Mouse (Mus musculus) cerebellum, adult 8-10 months (tissue): Measurements from ENCODE around the gene Arf1.
A peak's percentile ranks its signal among the peaks of the same experiment; 100 is the strongest.
"Not testable (repeated sequence)": the region's sequence is repeated elsewhere in the genome, so short reads cannot be mapped to it uniquely, and the experiment has no call there.

Source experiments
- DNase-seq: peaks from one replicate; pipeline ENCODE4 v3.0.0; 2022

The Arf1 gene

DNA sequence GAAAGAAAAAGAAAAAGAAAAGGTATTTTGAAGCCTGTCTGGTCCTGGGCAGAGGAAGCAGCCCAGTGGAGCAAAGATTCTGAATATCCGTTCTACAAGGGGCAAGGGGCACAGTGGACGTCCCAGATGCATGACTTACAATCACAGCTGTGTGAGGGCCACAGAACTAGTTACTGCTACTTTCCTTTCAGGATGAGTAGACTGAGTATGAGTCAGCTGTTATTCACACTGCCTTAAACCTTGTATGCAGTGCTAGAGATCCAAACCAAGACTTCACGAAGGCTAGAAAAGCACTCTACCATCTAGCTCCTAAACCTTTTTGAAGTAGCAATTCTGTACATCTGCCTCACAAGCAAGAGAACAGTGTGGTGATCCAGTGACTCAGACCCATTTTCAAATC is 1.8 kb downstream of the Arf1 start:
- no peak for DNase-seq

DNA sequence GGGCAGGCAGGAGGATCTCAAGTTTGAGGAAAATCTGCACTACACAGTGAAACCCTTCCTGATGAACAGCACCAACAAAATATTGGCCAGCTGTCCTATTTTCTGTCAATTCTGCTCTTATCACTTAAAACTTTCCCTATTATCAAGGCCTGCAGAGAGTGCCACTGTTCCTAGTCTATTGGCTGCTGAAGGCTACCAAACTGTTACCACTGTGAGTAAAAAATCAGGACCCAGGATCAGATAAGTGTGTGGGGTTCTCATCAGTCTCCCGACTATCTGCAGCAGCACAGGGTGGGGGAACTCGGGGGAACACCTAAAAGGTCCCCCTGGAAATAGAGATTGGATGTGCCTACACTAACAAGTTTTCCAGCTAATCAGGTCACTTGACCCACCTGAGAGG is 2.9 kb downstream of the Arf1 start:
- no peak for DNase-seq

DNA sequence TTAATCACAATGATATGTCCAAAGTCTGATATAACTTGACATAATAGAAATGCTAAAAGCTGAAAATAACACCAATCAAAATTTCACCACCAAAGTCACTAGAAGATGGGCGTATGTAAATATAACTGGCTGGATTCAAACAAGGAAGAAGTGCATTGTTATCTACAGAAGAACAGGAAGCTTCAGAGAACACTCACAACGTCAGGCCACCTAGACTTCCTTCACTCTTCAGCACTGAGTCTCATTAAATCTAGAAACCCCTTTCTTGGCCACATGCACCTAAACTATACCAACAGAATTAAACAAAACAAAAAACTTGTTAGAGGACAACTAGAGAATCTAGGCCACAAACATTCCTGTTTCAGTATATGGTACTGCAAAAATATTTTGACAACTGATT is 3.6 kb downstream of the Arf1 start:
- DNase-seq: no peak

DNA sequence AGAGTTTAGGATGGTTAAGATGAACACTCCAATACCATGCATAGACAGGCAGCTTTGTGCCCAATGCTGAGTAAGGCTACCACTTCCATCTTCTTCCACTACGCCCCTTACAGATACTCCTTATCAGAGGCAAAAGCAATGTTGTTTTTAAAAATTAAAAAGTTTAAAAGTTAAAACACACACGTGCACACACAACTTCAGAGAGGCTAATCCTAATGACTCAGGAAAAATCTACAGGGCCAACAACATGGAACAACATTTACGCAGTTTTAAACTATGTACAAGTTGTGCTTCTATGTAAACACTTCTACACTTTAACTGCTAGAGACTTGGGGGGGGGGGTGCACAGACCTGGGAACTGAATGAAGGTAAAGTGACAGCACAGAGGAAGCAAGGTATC is 4.0 kb downstream of the Arf1 start:
- DNase-seq: no peak

DNA sequence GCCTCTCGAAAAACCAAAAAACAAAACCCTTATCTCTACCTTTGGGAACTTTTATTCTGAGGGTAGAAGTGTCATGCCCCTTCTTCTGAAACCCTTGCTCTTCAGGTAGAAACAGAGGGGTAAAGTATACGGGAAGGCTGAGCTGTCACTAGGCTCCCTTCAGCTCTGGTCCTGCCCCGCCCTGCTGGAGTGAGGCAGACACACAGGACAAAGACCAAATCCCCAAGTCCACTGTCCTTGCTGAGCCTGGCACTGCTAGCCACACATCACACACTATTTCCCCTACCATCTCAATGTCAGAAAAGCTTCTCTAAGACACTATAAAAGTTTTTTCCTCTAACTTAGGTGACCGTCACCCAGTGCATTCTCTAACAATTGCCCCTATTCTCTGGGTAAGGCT is 5.8 kb downstream of the Arf1 start:
- DNase-seq: no peak

DNA sequence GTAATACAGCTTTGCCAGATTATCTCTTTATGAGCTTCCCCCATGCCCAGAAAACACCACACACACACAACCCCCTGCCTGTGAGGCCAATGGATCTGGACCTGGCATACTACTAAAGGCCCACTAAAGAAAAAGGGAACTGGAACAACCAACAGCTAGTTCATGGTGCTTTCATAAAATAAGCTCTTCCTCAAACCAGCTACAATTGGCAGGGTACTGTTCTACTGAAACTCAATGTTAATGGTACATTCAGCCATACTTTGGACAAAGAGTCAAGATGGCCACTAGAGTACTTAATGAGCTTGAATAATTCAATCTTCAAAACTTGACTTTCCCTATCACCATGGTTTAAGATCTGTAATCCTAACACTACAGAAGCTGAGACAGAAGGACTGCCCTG is 6.5 kb downstream of the Arf1 start:
- no peak for DNase-seq

DNA sequence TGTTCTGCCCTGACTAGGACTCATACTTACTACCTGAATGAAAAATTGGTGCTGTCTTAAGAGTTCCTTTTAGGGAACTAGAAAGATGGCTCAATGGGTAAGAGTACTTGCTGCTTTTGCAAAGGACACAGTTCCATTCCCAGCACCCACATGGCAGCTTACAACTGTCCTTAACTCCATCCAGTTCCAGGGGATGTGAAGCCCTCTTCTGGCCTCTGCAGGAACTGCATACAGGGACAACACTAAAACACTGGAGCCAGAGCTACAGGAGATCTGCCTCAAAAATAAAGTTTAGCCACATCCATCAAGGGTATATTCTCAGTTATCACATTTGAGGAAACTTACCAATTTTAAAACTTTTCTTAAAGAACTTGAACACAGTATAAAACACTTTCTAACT is 9.0 kb downstream of the Arf1 start:
- DNase-seq: no peak

DNA sequence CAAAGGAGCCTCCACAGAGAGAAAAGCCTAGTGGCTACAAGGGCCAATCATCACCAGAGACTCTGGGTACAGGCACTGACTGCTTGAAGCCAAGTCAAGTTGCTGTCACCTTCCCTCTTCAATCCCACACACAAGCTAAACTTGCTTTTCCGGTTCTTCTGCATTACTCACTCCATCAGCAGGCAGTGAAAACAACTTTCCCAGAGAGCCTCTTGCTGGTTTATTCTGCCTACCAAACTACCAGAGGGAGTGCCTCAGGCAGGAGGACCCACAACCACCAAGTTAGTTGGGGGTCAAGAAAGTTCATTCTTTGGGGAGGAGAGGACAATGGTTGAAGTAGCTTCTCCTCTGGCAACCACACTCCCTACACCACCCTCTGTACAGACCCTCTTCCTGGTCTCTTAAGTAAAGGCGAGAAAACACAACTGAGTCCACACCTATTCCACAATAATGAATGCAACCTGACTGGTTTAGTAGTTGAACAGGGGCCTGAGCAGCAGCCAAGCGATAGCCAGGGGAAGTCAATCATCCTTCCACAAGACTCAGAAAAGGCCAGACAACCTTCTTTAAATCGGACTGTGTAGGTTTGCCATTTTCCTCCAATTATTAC is 9.6 kb downstream of the Arf1 start:
- DNase-seq: no peak

DNA sequence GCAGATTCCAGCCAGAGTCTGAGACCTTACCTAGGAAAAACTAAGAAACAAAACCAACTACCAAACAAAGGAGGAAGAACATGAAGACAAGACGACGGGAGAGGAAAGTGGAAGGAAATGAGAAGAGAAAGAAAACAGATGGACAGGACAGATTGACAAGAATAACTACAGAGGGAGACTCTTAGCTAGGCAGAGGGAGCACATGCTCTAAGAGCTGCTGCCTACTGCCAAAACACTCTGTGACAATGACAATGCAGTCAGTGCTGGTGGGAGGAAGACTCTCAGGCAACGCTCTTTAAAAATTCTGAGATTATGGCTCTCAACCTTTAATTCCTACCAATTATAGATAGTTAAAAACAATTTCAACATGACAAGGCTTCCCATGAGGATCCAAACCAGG is 11.1 kb downstream of the Arf1 start:
- no peak for DNase-seq

DNA sequence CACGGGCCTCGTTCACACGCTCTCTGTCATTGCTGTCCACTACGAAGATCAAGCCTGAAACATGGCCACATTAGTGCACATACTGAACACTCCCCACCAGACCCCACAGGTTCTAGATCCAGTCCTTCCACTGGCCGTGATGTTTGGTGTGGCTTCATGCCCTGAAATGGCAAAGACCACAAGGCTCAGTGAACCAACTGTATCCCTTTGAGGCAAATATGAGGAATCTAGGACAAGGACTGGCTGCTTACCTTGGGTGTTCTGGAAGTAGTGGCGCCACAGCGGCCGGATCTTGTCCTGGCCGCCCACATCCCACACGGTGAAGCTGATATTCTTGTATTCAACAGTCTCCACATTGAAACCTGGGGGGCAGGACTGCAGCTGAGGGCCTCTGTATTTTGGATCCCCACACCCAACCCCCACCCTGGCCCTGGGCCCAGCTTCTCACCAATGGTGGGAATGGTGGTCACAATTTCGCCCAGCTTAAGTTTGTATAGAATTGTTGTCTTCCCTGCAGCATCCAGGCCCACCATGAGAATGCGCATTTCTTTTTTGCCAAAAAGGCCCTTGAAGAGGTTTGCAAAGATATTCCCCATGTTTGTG is 15.1 kb downstream of the Arf1 start:
- DNase-seq: no peak

DNA sequence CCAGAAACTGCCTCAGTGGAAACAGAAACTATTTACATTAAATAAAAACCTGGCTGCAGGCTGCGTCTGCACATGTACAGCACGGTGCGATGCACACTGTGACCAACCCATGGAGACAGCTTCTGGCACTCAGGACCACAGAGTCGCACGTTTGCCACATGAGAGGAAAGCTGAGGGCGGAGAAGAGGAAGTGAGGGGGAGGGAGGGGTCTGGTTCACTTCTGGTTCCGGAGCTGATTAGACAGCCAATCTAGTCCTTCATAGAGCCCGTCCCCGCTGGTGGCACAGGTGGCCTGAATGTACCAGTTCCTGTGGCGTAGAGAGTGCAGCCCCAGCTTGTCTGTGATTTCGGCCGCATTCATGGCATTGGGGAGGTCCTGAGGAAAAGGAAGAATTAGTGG is 15.8 kb downstream of the Arf1 start:
- DNase-seq: not testable (repeated sequence)

DNA sequence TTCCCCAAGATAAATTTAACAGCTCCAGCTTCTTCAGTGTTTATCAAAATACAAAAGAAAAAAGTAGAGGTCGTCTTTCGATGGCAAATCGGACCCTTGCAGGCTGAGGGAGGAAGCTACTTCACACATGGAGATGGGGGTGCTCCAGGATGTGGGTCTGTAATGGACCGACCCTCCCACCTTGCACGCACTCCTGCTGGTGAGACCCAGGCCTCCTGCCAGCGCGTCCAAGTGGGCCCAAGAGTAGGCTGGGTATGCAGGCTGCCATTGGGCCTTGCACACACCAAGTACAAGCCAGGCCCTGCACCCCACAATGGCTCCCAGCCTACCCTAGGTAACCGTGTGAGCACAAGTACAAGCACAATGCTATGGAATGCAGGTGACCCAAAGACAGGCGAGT is 16.5 kb downstream of the Arf1 start:
- not testable (repeated sequence) for DNase-seq

DNA sequence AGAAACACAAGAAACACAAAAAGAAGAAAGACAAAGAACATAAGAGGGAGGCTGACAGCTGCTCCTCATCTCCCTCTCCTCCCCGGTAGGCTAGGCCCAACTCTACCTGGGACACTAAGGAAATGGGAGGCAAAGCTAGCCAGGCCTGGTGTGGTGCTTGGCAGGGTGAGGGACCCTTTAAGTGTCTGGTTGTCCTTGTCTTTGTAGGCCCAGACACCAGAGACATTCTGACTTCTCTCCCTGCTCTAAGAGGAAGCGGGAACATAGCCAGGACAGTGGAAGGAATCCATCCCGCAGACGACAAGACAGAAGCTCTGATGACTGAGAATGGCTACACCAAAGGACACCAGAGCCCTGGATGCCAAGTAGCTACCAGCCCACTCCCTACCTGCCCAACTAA is 18.1 kb downstream of the Arf1 start:
- no peak for DNase-seq

DNA sequence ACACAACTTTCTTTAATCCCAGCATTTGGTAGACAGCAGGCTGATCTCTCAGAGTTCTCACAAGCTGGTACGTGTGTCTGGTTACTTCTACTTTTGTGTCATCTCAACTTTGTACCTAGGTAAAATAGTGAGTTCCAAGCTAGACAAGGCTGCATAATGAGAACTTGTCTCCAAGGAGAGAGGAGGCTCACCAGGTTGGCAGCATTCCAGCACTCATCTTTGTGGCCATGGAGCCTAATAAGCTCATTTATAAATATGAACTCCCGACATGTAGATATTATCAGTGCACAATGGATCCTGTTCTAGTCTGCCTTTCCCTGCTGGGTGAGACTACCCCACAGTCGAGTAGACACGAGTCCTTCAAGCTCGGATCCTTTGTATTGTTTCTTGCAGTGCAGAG is 18.5 kb downstream of the Arf1 start:
- peak; percentile 47 for DNase-seq

DNA sequence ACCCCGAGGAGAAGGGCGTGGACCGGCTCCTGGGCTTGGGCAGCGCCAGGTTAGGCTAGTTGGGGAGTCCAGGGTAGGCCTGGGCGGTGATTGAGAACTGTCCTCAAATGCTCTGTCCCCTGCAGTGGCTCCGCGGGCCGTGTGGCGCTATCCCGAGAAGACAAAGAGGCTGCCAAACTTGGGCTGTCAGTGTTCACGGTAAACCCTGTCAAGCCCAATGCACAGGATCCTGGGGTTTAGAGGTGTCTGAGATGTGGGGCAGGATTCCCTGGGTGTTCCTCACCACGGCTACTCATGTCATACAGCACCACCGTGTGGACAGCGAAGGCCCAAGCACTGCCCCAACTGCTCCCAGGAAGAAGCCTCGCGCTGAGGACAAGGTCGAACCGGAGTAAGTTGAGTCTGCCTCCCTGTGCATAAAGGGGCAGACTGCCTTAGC is 19.0 kb downstream of the Arf1 start:
- DNase-seq: peak; percentile 54

DNA sequence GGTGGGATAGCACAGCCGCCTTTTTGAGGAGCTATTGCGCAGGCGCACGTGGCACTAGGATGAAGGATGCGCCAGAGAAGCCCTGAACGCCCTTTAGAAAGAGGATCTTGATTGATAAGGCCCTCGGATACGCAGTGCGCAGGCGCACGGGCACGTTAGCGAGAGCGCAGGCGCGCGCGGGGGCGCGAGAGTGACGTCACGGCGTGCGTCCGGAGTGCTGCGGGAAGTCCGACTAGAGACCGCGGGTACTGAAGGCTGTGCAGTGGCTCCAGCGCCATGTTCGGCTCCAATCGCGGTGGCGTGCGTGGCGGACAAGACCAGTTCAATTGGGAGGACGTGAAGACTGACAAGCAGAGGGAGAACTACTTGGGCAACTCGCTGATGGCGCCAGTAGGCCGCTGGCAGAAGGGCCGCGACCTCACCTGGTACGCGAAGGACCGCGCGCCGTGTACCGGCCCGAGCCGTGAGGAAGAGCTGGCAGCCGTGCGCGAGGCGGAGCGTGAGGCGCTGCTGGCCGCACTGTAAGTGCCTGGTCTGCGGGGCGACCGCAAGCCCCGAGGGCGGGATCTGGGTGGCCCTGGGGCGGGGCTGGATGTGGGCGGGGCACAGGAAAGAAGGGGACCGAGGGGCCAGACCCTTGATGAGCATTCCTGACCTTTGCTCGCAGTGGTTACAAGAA is 19.8 kb downstream of the Arf1 start, which contains the start of gene 2310033P09Rik:
Gene 2310033P09Rik, plus strand, starts transcription at position 169 of the 679 bp plus-strand sequence.
- DNase-seq: peak; percentile 94

DNA sequence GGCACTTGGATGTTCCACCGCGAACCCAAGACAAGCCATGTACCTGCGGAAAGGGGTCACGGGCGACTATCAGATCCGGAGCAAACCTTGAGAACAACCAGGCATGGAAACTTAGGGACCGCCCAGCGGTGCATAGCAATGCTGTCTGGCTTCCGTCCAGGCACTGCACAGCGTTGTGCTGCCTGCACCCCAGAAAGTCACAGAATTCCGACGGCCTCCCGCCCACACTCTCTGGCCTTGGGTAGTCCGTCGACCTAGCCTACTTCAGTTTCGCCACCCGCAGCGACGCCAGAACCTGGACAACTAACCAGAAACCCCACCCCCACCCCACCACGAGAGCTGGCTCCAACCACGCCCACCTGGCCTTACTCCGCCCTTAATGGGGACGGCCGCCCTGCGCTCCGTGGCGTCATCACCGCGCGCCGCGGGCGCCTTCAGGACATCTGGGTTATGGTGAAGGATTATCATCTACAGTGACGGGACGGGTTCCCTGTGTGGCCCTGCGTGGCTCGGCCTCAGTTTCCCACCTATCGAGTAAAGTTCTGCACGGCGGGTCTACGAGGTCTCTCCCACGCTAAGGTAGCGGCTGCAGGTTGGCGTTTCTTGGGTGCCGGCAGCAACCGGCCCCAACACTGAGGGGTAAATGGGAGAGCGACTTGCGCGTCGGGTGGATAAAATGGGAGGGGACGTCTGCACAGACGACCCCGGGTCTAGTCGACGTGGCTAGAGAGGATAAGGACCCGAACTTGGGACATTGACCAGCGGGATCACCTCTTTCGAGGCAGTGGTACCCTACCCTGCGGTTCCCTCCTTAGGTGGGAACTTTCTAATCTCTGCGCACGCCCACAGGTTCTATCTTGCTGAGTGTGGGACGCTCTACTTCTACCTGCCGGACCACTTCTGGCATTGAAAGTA is 25.7 kb downstream of the Arf1 start, which contains the start of gene Mrpl55:
Gene Mrpl55, plus strand, starts transcription at position 406 of the 915 bp plus-strand sequence.
- DNase-seq: peak; percentile 90

DNA sequence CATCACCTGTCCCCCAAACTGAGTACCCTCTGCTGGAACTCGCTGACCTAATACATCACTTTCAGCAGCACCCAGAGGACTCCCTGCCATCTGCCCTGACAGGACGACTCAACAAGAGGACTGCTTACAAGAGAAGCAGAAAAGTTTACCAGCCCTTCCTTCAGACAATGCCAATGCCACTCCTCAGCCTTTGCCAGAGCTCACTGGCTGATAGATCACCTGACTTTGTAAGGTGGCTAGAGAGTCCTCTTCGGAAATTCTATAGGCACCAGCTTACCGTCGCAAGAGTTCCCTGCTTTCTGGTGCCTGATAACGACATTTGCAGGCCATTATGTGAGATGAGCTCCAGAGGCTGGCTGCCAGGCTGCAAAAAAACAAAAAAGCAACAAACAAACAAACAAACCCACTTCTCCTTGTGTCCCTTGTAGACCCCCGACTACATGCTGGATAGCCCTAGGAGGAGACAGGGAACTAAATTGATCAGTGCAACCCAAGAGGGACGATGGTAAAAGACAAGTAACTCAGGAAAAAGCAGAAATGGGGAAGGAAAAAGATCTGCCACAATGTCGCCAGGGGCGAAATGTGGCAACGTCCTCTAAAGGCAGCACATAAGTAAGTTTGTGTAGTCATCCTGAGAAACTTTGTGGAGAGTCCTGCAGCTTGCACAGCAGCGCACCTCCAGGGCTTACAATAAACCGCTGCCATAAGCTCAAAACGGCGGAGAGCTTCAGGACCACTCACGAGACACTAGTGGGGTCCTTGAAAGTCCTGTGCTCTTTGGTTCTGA is 26.7 kb downstream of the Arf1 start:
- no peak for DNase-seq

DNA sequence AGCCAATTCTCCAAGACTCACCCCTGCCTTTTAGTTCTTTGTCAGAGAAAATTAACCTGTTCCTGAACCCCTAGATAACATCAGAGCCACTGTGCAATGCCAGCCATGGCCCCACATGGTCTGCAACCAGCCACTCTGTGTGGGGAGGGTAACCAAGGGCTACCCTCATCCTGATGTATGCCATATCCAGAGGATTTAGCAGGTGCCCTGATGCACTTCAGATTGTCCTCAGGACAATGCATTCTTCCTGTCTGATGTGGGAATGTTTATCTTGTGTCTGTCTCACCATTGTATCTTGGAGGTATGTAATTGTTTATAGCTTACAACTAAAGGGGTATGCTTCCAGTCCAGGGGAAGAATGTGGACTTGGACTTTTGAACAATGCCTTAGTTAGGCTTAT is 31.8 kb downstream of the Arf1 start:
- DNase-seq: no peak

DNA sequence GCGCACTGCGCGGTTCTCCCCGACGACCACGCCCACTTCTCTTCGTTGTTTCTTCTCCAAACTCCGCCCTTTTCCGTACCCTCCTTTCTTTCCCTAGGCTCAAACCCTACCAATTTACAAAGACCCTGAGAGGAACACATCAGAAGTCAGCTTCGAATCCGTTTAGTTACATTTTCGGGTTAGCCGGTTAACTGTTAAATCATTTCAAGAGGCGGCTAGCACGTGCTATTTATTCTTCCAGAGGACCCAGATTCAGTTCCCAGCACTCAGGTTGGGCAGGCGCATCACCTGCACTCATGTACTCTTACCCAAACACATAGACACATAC is 36.0 kb downstream of the Arf1 start, which contains the start of gene Guk1:
Gene Guk1, minus strand, starts transcription at position 154 of the 328 bp plus-strand sequence.
- no peak for DNase-seq

DNA sequence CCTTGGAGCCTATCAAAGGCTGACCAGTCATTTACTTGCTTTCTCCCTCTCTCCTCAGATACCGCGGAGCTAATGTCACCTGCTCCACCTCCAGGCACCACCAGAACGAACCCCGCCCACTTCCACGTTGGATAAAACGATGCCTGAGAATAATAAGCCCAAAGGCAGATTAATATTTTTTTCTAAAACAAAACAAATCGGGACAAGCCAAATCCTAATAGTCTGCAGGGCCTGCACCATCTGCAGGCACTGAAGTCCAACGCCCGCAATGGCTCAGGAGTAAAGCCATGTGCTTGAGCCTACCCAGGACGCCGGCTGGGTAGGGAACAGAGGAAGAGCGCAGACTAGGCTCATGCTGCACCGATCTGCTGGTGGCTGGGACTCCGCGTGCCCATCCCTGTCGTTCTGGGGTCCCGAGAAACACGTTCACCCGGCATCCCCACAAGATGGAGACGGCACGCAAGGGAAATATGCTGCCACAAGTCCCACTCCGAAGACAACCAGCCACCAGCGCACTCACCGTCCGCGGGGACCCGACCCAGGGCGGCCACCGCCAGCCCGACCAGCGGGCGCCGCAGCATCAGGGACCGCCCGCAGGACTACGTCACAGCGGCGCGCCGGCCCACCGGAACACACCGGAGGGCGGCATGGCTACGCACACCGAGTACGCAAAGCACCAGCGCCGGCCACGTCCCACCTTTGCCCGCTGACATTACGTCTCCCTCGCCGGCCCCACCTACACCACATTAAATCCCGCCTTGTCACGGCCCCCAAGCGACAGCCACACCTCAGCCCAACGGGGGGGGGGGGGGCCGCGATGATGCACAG is 36.6 kb downstream of the Arf1 start:
- peak; percentile 88 for DNase-seq

DNA sequence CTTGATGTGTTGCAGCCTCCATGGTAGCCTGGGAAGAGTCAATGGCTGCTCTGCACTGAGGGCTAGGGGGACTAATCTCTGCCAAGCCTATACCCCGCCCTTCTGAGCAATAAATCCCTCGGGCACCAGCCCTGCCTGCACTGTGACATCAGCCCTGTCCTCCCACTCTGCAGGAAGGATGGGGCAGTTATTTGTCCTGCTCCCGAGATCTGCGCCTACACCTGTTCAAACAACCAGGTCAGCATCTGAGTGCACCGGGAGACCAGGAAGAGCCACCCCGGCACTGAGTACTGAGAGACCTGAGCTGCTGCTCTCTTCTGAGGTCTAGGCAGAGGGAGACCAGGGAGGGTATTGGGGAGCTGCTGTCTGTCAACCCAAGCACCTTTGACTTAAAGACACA is 40.4 kb downstream of the Arf1 start:
- no peak for DNase-seq
